Mouse (Mus musculus): ENCODE measurements at regions not wholly inside any gene's neighbourhood (a gene's known extent, or its start where the extent isn't known, plus 50 kb on each side); places are given as distances from the start of the nearest gene placed in this dataset.

DNA sequence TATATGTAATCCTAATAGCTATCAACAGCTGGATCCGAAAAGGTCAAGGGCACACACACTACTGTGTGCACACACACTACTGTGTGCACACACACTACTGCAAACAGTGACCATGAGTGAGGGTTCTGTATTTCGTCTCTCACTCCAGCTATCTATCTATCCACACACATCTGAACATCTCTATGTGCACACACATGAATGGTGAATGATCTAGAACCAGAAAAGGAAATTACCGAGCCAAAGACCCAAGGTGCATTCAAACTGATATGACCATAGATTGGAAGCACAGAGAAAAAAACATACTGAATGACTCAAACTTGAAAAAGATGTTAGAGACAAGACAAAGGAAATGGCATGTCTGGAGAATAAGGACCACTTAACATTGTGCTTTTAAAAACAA, 166.8 kb upstream of the Map3k1 start:
- DNase-seq (ENCODE audit: low spot score in 2 of 2), result no peak

DNA sequence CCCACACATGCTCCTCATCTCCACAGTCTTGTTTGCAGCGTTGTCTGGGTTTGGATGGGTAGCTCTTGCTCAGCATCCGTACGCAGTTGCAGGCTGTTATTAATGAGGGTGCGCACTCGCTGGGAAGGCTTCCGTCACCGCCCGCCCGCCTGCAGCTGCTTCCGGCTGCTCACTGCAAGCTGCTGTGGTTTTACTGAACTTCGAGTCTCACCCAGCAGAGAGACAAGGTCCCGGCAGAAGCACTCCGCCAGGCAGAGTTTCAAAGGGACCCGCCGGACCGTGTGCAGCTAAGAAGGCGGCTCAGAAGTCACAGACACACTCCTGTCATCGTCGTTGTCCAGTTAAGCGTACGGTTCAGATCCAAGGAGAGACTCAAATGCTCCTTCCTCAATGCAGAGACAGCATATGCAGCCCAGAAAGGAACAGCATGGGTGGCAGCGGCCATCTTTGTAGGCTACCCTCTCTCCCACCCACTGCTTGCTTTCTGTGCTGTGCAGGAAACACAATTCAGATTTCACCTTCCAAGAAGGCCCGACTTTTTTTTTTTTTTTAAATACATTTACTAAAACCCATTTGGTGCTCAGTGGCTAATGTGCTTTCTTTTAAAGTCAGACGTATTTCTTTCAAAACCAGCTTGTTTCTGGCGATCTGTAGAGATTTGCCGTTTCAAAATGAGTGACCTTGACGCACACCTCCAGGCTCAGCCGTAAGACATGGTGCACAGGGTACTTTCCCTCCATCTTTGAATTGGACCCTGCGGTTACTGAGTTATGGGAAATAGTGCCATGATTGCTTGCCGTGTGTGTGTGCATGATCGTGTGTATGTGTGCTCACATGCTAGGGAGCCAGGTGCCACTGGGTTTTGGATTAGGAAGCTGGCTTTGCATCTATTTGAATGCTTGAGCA, 169.2 kb upstream of the Map3k1 start:
- DNase-seq (ENCODE audit: low spot score in 2 of 2), result no peak

DNA sequence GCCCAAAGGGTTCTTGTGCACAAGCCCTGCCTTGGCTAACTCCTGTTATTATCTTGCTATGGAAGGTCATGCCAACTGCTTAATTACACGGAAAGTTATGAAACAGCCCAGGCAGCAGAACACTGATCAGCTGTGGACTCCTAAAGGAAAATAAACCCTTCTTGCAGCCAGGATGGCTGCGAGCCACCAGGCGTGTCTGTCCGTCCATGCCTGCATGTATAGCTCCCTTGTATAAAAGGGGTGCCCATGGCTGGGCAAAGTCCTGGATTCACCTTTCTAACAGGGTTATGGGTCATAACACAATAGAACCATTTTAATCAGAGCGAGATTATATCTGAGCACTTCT, 169.9 kb upstream of the Map3k1 start:
- no peak for DNase-seq (ENCODE audit: low spot score in 2 of 2)

DNA sequence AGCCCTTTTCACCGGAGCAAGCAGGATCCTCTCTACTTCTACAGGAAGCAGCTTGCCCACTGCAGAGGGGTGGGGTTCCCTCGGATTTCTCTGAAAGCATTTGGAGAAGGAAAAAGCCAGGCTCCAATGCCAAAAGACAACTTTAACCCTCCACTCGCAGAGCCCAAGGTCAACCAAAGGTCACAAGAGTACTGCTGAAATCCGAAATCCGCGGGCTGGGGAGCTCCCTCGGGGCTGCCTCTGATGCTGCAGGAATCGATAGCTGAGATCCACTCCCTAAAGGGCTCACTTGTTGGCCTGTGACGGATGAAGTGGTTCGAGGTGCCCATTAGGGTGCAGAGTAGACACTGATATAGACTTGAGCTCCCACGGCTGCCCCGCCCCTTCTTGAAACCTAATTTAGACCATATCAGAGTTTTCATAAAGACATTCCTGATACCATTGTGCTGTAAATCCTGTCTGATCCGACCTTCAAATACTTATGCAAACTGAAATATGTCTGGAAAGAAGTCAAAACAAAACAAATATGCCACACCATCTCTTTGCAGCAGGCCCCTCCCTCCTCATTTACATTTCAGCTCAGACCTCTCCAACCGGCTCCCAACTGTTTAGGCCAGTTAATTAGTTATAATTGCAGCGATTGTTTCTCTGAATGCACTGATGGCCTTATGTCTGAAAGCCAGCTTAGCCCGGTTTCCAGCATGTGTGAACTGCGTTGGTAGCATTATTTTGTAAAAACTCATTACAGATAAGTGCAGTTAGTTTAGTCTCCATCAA, 170.8 kb upstream of the Map3k1 start:
- DNase-seq (ENCODE audit: low spot score in 2 of 2), result peak in 1 of 2 experiments; percentile 2

GRCm38 (mm10) chr13:111980205-111980595, 171.4 kb upstream of the Map3k1 start:
- no peak for DNase-seq (ENCODE audit: low spot score in 2 of 2)

GRCm38 (mm10) chr13:111981103-111981502, 172.3 kb upstream of the Map3k1 start:
- no peak for DNase-seq (ENCODE audit: low spot score in 2 of 2)

DNA sequence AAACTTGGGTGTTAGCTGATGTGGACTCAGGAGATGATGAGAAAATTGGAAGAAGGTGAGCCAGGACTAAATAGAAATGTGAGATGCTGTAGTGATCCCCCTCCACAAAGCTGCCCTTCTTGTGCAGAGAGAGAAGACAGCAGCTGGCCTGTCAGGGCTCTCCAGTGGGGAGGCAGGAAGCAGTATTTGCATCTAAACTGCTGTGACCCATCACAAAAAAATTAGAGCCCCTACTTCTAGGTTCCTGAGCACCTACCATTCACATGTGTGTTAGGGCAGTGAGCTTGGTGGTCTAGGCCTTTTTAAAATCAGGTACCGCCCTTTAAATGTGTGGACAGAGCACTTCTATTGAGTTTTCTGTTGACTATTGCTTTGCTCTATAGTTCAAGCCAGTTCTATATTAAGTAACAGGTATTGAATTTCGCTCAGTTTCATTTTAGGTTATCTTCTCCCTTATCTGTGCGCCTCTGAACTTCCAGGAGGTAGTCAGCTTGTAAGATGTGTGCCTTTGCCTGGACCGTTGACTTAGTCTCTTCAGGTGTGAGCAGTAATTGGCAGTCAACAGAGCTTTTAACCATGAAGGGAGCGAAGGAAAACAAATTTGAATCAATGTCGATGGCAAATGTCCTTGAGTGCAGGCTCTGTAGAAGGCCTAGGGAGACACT, 174.1 kb upstream of the Map3k1 start:
- DNase-seq (ENCODE audit: low spot score in 2 of 2), result no peak

GRCm38 (mm10) chr13:111984081-111984574, 175.3 kb upstream of the Map3k1 start:
- DNase-seq (ENCODE audit: low spot score in 2 of 2), result no peak

DNA sequence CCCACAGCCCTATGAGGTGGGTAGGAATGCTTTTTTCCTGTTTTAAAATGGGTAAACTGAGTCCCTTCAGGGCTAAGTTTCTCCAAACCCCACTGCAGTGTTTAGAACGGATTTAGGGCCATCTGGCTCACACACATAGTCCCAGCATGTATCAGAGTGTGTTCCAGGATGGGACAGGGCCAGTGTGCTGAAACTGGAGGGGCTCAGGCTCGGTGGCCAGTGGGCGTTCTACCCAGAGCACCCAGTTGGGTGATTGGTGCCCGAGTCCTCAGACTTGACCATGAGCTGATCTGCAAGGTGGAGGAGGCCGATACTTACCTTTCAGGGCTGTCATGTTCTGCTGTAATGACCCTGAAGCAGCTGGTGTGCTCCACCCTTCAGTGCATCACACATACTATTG, 176.6 kb upstream of the Map3k1 start:
- DNase-seq (ENCODE audit: low spot score in 2 of 2), result no peak

- no peak for DNase-seq (ENCODE audit: low spot score in 2 of 2)
Measured at GRCm38 (mm10) chr13:111986681-111987080, 177.9 kb upstream of the Map3k1 start.

DNA sequence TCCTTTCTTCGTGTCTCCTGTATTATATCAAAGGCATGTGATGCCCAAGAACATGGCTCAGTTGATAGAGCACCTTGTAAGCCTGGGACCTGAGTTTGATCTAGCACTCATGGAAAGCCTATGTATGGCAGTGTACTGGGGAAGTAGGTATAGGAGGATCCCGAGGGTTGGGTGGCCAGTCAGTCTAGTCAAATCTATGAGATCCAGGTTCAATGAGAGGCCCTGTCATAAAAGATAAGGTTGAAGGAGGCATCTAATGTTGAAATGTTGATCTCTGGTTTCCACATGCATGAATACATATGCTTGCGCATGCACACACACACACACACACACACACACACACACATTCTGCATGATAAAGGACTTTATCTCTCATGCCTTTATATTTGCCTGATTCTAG, 178.6 kb upstream of the Map3k1 start:
- no peak for DNase-seq (ENCODE audit: low spot score in 2 of 2)

DNA sequence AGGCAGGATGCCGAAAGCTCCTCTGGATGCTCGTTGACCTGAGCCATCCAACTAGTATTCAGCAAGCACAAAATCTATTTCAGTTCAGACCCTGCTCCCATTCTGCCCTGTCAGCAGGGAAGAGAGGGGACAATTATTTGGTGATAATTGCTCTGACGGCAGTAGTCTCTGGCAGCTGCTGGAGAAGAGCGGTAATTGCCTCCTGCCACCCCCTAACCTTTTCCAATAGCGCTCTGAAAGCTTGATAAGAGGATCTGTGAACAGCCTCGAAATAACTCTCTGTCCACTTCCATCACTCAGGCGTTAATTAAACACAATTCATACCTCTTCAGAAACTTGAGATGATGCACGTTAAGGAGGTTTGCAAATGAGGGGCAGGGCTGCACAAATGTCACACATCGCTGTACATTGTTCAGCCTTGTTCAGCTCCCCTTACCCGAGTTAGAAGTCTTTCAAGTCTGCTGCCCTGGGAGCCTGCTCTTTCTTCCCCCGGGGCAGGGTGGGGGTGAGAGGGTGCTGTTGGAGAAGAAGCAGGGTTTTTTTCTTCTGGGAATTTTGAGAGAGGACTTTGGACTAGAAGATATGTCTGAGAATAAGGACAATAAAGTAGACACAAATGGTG, 182.2 kb upstream of the Map3k1 start:
- DNase-seq (ENCODE audit: low spot score in 2 of 2), result no peak

DNA sequence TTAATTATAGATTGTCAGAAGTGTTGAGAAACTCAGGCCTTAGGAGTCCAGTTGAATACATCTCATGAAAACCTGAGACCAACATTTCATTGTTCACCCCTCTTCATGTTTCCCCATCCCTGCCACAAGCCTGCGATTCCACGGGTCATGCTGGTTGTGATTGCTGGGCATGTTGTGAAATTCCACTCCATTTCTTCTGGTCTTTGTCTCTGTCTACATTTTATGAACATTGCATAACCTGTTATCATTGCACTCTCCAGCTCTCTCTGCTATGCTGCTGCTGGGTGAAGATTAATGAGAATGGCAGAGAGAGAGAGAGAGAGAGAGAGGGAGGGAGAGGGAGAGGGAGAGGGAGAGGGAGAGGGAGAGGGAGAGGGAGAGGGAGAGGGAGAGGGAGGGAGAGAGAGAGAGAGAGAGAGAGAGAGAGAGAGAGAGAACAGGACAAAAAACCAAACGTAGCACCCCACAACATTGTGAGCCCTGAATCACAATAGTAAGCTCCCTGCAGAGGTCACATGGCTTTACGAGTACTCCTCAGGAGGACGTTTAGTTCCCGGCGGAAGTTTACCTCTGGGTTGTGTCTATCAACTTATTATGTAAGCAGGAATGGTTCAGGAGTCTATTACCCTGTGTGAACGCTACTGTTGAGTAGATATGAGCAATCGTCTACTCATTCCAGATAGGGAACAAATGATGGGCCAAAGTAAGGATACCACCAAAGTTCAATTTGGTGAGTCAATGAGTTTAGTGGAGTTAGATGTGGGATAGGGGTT, 183.5 kb upstream of the Map3k1 start:
- no peak for DNase-seq (ENCODE audit: low spot score in 2 of 2)

GRCm38 (mm10) chr13:111994862-111995490, 186.2 kb upstream of the Map3k1 start:
- DNase-seq (ENCODE audit: low spot score in 2 of 2), result no peak

DNA sequence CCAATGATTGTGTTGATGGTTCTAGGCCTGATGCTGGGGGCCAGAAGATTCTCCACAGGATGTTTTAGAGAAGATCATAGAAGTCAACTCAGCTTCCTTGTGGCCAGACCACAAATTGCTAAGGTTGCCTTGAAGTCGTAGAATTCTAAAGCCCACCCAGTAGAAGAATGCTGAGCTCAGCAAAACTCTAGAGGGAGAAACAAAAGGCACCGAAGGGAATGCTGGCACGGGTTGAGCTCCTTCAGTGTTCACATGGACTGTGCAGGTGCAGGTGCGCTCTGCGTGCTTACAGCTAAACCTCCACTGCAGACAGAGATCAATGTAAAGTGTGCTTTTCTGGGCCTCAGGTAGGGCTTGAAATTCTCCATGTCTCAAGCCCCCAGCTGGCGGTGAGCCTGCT, 186.9 kb upstream of the Map3k1 start:
- no peak for DNase-seq (ENCODE audit: low spot score in 2 of 2)

DNA sequence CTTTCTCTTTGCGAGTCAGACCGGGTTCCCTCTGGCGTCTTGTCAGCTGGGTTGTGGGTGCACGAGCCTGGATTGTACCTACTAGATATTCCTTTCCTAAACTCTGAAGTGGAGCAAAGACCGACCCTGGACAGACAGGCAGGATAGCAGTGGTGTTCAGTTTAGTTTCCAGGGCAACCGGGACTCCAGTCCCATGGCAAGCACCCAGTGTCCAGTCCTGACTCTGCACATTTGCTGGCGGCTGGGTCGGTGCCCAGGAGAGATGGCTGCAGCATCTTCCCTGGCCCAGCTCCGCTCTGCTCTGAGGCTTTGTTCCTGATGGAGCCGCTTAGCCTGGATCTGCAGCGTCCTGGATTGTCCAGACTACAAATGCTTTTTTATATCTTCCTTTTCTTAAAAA, 188.1 kb upstream of the Map3k1 start:
- peak in 1 of 2 experiments; percentile 28 for DNase-seq (ENCODE audit: low spot score in 2 of 2)

DNA sequence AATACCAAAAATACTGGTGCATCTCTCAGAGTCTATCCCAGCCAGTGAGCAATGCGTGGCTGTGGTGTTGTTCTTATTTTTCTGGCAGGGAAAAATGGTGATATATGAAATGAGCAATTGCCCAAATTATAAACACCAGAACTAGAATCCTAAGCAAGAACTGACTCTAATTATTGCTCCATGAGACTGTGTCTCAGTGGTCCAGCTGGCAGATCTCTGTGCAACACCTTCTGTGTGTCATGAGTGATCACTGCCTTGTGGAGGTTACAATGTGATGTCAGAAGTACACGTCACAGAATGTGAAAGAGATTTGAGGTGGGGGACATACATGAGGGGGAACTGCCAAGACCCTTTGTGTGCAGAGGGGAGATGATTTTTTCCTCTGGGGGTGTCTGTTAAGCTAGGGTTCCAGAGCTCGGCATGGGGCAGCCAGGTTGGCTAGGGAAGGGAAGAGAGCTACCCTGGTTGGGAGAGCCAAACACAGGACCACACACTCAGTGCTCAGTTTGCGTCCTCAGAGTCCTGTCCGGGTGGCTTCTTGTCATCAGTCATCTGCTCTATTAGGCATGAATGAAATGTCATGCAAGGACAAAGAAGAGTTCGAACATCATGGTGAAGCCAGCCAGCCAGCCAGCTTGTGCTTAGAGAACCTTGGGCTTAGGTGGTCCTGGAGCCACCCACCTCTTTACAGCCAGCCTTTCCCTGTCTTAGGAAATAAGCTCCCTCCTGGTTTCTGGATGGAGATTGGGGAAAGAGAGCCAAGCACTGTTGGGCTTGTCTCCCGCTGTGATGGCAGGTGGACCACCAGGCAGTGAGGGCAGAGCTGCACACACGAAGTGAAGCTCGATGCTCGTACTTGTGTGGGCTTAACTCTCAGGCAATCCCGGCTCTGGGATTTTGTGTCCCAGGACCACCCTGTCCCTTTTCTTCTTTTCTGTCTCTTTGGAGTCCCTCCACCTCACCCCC, 189.5 kb upstream of the Map3k1 start:
- DNase-seq (ENCODE audit: low spot score in 2 of 2), result no peak

DNA sequence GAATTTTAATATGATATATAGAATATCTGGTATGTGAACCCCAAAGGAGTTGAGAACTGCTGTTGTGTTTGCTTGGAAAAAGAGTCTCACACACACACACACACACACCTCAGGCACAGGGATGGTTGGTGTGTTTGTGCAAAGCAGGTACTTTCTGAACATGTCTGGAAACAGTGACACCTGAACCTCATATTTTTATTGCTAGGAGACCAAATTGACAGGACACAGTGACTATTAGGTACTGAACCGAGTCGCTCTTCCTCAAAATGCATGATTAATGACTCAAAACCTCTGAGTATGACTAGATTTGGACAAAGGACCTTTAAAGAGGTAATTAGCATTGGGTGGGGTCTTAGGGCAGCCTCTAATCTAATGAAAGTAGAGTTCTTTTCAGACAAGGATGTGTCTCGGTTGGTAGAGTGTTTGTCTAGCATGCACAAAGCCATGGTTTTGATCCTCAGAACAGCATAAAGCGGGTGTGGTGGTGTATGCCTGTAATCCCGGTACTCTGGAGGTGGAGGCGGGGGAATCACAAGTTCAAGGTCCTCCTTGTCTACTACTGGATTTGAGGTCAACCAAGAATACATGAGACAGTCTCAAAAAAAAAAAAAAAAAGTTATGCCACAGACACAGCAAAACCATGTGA, 191.0 kb upstream of the Map3k1 start:
- DNase-seq (ENCODE audit: low spot score in 2 of 2), result no peak

- DNase-seq (ENCODE audit: low spot score in 2 of 2), result no peak
Measured at GRCm38 (mm10) chr13:112000293-112000665, 191.5 kb upstream of the Map3k1 start.
